Mouse (Mus musculus): ENCODE measurements around the gene En1. TPM values are rescaled to one million over a fixed set of nuclear protein-coding genes. Genes with fewer than 3 reads are reported as not detected.

Gene En1
- polyA plus RNA-seq, 1 experiment from 2014 or later = 0.05 TPM

- Histone ChIP-seq H3K27ac (no peak overlapping the region), H3K4me1 (no peaks in the 10 kb centered on the region), H3K4me3 (no peak overlapping the region), H3K27me3 (replicated peaks) (no peaks in the 10 kb centered on the region; the same call in 1 of the 2 replicates), H3K36me3 (no peaks in the 10 kb centered on the region), H3K9ac (no peak overlapping the region), H3K9me3 (replicated peaks) (no peaks in the 10 kb centered on the region), H3K4me2 (no peak overlapping the region)
- WGBS (ENCODE audit: insufficient replicate concordance) = 66% methylated on average over 7 of the region's 7 CpGs
- ATAC-seq = no peak
Measured at GRCm38 (mm10) chr1:120654950-120655396, 52.8 kb downstream of the En1 start.

Other genes with a start within 250 kb of the En1 start
- 11.9 and 13.0 TPM in 2 replicates for gene Marco, start 97.4 kb upstream of the En1 start, polyA plus RNA-seq (2016; fragmentation: Nextera tagmentation; extraction: Ambion mirVana)

All from liver, embryonic 12.5 days (tissue).